Mouse (Mus musculus) T-helper 1 cell (primary cell): ENCODE measurements around the gene Kcnh6.
"Not testable (repeated sequence)": the region's sequence is repeated elsewhere in the genome, so short reads cannot be mapped to it uniquely, and the experiment has no call there.

Experiments used
- in situ Hi-C: fragments of 300-600 bp; cut with MboI, MseI; formaldehyde crosslinking; loops from one replicate; pipeline ENCODE4 v1.15.1; 2025; ENCODE audit warnings: high pct_unique_total_duplicates

Gene Kcnh6

DNA sequence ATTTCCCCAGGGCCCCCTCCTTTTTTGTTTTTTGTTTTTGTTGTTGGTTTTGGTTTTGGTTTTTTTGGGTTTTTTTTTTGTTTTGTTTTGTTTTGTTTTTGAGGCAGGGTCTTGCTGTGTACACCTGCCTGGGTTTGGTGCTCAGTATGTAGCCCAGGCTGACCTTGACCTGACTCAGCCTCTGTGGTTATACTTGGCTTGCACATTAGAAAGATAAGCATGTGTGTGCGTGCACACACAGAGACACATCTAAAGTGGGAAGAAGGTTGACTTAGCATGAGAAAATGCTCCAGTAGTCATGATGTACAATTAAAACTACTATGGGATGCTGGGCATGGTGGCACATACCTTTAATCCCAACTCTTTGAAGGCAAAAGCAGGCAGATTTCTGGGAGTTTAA, 52.6 kb downstream of the Kcnh6 start:
- in situ Hi-C loops: no loop called here

DNA sequence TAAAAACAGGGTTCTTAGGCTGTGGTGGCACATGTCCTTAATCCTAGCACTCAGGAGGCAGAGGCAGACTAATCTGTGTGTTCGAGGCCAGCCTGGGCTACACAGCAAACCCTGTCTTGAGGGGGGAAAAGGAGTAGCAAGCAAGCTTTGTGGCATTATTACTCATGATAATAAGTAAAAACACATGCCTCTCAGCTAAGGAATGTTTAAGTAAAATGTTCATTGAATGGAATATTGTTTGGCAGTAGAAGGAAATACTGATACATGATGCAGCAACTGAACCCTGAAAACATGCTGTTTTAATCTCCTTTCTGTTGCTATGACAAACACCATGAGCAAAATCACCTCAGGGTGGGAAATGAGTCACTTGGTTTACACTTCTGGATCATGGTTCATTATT, 53.4 kb downstream of the Kcnh6 start:
- in situ Hi-C loops: no loop called here

DNA sequence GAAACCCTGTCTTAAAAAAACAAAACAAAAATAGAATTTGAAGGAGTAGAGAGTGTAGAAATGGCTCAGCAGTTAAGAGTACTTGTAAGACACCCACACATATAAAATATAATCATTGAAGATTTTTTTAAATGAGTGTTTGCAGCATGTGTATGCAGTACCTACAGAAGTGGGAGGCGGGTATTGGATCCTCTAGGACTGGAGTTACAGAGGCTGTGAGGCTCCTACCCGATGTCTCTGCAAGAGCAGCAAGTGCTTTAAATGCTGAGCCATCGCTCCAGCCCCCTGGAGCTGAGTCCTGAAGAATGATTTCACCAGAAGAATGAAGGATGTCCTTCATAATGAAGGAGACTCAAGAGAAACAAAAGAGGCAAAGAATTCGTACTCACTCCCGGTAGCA, 55.8 kb downstream of the Kcnh6 start:
- in situ Hi-C loops: no loop called here

GRCm38 (mm10) chr11:106065073-106065922, 57.4 kb downstream of the Kcnh6 start:
- in situ Hi-C loops: no loop called here

GRCm38 (mm10) chr11:106065923-106066571, 58.1 kb downstream of the Kcnh6 start, which contains the start of gene Taco1:
Taco1 (plus strand) TSS chr11:106066061.
- in situ Hi-C loops: no loop called here

DNA sequence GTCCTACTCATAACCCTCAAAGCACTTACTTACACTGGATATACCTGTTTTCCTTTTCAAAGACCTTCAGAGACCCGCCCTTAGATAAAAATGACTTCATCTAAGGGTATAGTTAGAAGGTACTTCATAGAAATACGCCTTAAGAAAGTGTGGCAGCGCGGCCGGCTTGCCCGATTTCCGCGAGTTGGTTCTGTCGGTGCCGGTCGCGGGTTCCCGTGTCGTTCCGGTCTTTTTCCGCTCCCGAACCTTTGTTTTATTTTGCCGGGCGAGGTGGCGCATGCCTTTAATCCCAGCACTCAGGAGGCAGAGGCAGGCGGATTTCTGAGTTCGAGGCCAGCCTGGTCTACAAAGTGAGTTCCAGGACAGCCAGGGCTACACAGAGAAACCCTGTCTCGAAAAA, 58.7 kb downstream of the Kcnh6 start:
- in situ Hi-C loops: not testable (repeated sequence)

DNA sequence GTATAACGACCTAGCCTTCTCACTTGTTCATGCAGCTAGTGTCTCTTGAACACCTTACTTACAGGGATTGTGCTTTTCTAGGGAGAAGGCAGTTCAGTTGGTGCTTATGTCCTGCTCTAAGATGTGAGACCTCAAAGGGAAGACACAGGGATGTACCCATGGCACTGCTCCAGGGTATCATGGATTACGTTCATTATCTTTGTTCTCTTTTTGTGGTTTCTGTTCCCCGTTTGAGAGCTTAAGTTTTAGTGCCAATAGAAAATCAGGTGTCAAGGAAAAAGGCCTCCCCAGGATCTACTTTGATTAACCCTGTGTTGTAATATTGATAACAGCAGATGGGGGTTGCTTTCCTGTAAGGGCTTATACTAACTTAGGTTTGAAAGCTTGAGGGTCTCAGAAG, 65.8 kb downstream of the Kcnh6 start:
- in situ Hi-C loops: no loop called here

DNA sequence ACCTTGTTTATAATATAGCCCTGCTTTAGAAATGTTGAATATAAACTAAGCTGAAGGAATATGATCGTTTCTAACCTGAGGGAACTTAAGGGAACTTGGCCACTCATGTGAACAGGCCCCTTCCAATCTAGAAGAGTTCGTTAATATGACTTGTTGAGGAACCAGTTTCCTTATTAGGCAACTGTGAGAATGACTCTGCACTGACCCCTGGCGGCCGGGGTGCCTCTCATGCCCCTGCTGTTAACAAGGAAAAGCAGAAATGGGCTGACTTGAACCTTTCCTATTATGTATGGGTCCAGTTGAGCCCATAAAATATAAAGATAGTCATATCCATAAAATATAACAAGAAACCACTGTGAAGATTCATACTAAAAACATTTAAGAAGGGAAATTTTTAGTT, 68.4 kb downstream of the Kcnh6 start:
- in situ Hi-C loops: no loop called here
